23 mouse cellular contexts compared by ENCODE assay signal in the genomic region with DNA sequence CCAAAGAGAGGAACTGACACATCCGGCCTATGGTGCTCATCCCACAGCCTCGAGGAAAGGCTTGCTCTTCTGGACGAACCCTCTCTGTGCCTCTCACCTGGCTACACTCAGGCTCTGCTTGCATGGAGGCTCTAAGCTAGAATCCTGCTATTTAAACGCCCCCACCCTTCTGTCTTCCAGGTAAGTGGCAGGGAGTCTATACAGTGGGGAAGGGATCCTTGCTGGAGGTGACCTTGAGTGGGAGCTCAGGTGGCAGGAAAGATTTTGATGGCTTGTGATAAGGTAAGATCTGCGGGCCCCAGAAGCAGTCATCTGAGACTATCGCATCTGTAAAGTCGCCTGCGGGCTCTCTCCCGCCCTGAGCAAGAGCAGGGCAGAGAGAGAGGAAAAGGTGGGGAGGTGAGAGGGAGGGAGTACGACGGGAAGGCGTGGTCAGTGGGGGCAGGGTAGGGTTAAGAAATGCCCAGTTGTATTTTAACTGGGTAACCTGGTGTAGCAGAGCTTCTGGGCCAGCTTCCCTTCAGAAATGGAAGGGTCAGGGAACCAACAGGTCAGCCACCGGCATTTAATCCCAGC. TPM values are rescaled to one million over a fixed set of nuclear protein-coding genes. Genes with fewer than 3 reads are reported as not detected.
A peak's percentile ranks its signal among the peaks of the same experiment; 100 is the strongest.
DNase-seq lines count a peak whose midpoint lies in the region; ATAC-seq and TF ChIP-seq lines count a peak whose summit lies in the region.
"Had no signal": no experiment of that assay in that cellular context is flagged by ENCODE, and none has a peak within 500 bp of the region (broad histone marks: within the 10 kb centered on the region; RNA-seq: fewer than 3 reads in every experiment).

No protein-coding gene starts in this region.

- H3K4me1 ChIP-seq in kidney, postnatal 0 days (replicated peaks; ENCODE audit: insufficient read depth, low read length) = no peaks in the 10 kb centered on the region; the same call in 1 of the 2 replicates
- H3K4me1 ChIP-seq in intestine, embryonic 16.5 days (ENCODE audit: control insufficient read depth, insufficient read depth, low read length) = no peaks in the 10 kb centered on the region
- H3K4me1 ChIP-seq: embryonic facial prominence, embryonic 15.5 days; forebrain, embryonic 15.5 days; heart, embryonic 13.5 days; hindbrain, embryonic 15.5 days had no signal

- WGBS in kidney, postnatal 0 days = 18% methylated on average over 13 of the region's 13 CpGs
- WGBS in intestine, embryonic 16.5 days = 23% methylated on average over 13 of the region's 13 CpGs

- peak; percentile 67 for DNase-seq in kidney, adult 11 months
- DNase-seq in kidney, adult 9 months = peak; percentile 58
- DNase-seq in kidney, postnatal 0 days (ENCODE audit: low spot score) = no peak
- peak; percentile 61 to 66 for DNase-seq in kidney, postnatal 36 days
- DNase-seq in cerebellum, adult 9-11 months = no peak
- no peak for DNase-seq in testis, postnatal 14 days (ENCODE audit: low spot score)
- no peak for DNase-seq in left cerebral cortex, adult 8-10 months (ENCODE audit: low spot score in 2 of 2)
- DNase-seq: adrenal gland, postnatal 14 days; cerebellum, adult 2 months; cerebellum, postnatal 14 days; embryo, embryonic 11 days; gastrocnemius, postnatal 36 days; heart, adult 11 months; heart, postnatal 36 days had no signal

- H3K27ac ChIP-seq in kidney, postnatal 0 days = no peak overlapping the region; the same call in 1 of the 2 replicates
- H3K27ac ChIP-seq in intestine, embryonic 16.5 days (ENCODE audit: low read length) = no peak overlapping the region
- H3K27ac ChIP-seq: embryonic facial prominence, embryonic 15.5 days; forebrain, embryonic 15.5 days; heart, embryonic 13.5 days; hindbrain, embryonic 15.5 days had no signal

- H3K9ac ChIP-seq in kidney, postnatal 0 days (ENCODE audit: low read depth, low read length) = no peak overlapping the region
- no peak overlapping the region for H3K9ac ChIP-seq in intestine, embryonic 16.5 days (ENCODE audit: low read depth, low read length)
- H3K9ac ChIP-seq: embryonic facial prominence, embryonic 15.5 days; forebrain, embryonic 15.5 days; heart, embryonic 13.5 days; hindbrain, embryonic 15.5 days had no signal

- ATAC-seq in kidney, postnatal 0 days (replicated peaks; ENCODE audit: low FRiP score, low read depth) = peak; percentile 65; the same call in 1 of the 2 replicates
- no peak for ATAC-seq in intestine, embryonic 16.5 days
- ATAC-seq: forebrain, embryonic 15.5 days had no signal

- no peaks in the 10 kb centered on the region for H3K36me3 ChIP-seq in kidney, postnatal 0 days (ENCODE audit: insufficient read depth, low read length)
- no peaks in the 10 kb centered on the region for H3K36me3 ChIP-seq in intestine, embryonic 16.5 days (ENCODE audit: control insufficient read depth, insufficient read depth, low read length)
- H3K36me3 ChIP-seq: embryonic facial prominence, embryonic 15.5 days; forebrain, embryonic 15.5 days; heart, embryonic 13.5 days; hindbrain, embryonic 15.5 days had no signal

- H3K9me3 ChIP-seq in kidney, postnatal 0 days (replicated peaks; ENCODE audit: low read length) = no peaks in the 10 kb centered on the region
- H3K9me3 ChIP-seq in intestine, embryonic 16.5 days (ENCODE audit: control insufficient read depth, low read length) = no peaks in the 10 kb centered on the region
- H3K9me3 ChIP-seq: embryonic facial prominence, embryonic 15.5 days; forebrain, embryonic 15.5 days; heart, embryonic 13.5 days; hindbrain, embryonic 15.5 days had no signal

- no peaks in the 10 kb centered on the region for H3K27me3 ChIP-seq in kidney, postnatal 0 days (ENCODE audit: insufficient read depth, low read length)
- no peaks in the 10 kb centered on the region for H3K27me3 ChIP-seq in intestine, embryonic 16.5 days (replicated peaks; ENCODE audit: control insufficient read depth, insufficient read depth, low read length)
- H3K27me3 ChIP-seq: embryonic facial prominence, embryonic 15.5 days; forebrain, embryonic 15.5 days; hindbrain, embryonic 15.5 days had no signal

- H3K4me3 ChIP-seq in kidney, postnatal 0 days (replicated peaks; ENCODE audit: low read depth, low read length) = no peak overlapping the region
- no peak overlapping the region for H3K4me3 ChIP-seq in intestine, embryonic 16.5 days (ENCODE audit: low read length)
- H3K4me3 ChIP-seq: embryonic facial prominence, embryonic 15.5 days; erythroblast, embryonic 14.5 days; forebrain, embryonic 15.5 days; heart, embryonic 13.5 days; hindbrain, embryonic 15.5 days had no signal

- no peak for TF ChIP-seq CTCF in kidney, postnatal 0 days (IDR thresholded peaks at IDR 0.05; ENCODE audit: low read depth)

- no peak overlapping the region for H3K4me2 ChIP-seq in kidney, postnatal 0 days (ENCODE audit: low read length)
- no peak overlapping the region for H3K4me2 ChIP-seq in intestine, embryonic 16.5 days (ENCODE audit: low read depth, low read length)
- H3K4me2 ChIP-seq: embryonic facial prominence, embryonic 15.5 days; forebrain, embryonic 15.5 days; heart, embryonic 13.5 days; hindbrain, embryonic 15.5 days had no signal

RNA-seq across cellular contexts. Expression of gene Rhcg, which starts 14.4 kb away (rescaled TPM):
- polyA plus RNA-seq in kidney, postnatal 0 days (2015; fragmentation: Nextera tagmentation; extraction: Ambion mirVana) = 117 and 135 TPM in 2 replicates
- 0.20 and 0.23 TPM in 2 replicates for polyA plus RNA-seq in intestine, embryonic 16.5 days (2015; fragmentation: Nextera tagmentation; extraction: Ambion mirVana)
- total RNA-seq in left cerebral cortex, adult 8-10 months (2022) = 1 to 10 TPM; 1.7 to 3.0 (median 2.3) TPM
- total RNA-seq: CH12.LX; common myeloid progenitor, adult 5-6 weeks; gastrocnemius, postnatal 36 days; heart, postnatal 36 days had no signal
- polyA plus RNA-seq: heart, embryonic 13.5 days had no signal

RNA-seq across cellular contexts. Expression of gene Ticrr, which starts 28.1 kb away (rescaled TPM):
- 3.1 and 4.0 TPM in 2 replicates for polyA plus RNA-seq in kidney, postnatal 0 days (2015; fragmentation: Nextera tagmentation; extraction: Ambion mirVana)
- polyA plus RNA-seq in intestine, embryonic 16.5 days (2015; fragmentation: Nextera tagmentation; extraction: Ambion mirVana) = 4.3 and 4.5 TPM in 2 replicates
- total RNA-seq in left cerebral cortex, adult 8-10 months (2022) = under 1 TPM in 2 of 4 experiments, not detected in 2; 0.11 to 0.22 TPM
- total RNA-seq: gastrocnemius, adult 8-10 months had no signal

Comparison
In these comparisons a context has a peak if more than half of its experiments do, and no peak if none do; other contexts are left out.
1. DNase-seq: peak in kidney, adult 11 months (single experiment), kidney, adult 9 months (single experiment) and kidney, postnatal 36 days (2 of 2); none in kidney, postnatal 0 days (single experiment), cerebellum, adult 9-11 months (single experiment), testis, postnatal 14 days (single experiment) and left cerebral cortex, adult 8-10 months (0 of 2).
2. RNA of gene Rhcg, which starts 14.4 kb away (polyA plus RNA-seq): 117 to 135 TPM in kidney, postnatal 0 days; 0.20 to 0.23 TPM in intestine, embryonic 16.5 days; every median in the first group is over 10 times any median in the second.